Mouse (Mus musculus): ENCODE measurements around the gene Ttc13. TPM values are rescaled to one million over a fixed set of nuclear protein-coding genes. Genes with fewer than 3 reads are reported as not detected.

Ttc13 gene
- polyA plus RNA-seq, 2 experiments, result 12.0 to 18.3 TPM

GRCm38 (mm10) chr8:124700271-124700670, 21.5 kb downstream of the Ttc13 start:
- DNase-seq (ENCODE audit: low read depth in 3 of 3, low spot score in 3 of 3), result no peak
- Histone ChIP-seq H3K4me2 (ENCODE audit: low read depth) (no peak overlapping the region), H3K9ac (replicated peaks) (no peak overlapping the region), H3K9me3 (ENCODE audit: control insufficient read depth, low read length) (no peaks in the 10 kb centered on the region), H3K4me1 (replicated peaks; ENCODE audit: control insufficient read depth in 2 of 2, insufficient read depth in 2 of 2, low read length in 1 of 2) (no peaks in the 10 kb centered on the region), H3K27me3 (ENCODE audit: control insufficient read depth, insufficient read depth, low read length) (no peaks in the 10 kb centered on the region), H3K4me3 (ENCODE audit: insufficient read depth in 1 of 2, low read depth in 2 of 2, low read length in 2 of 2) (no peak overlapping the region), H3K36me3 (replicated peaks; ENCODE audit: control insufficient read depth, insufficient read depth, low read depth) (no peaks in the 10 kb centered on the region; the same call in 1 of the 2 replicates), H3K27ac (no peak overlapping the region)
- WGBS (ENCODE audit: insufficient replicate concordance), result 73% methylated on average over 5 of the region's 5 CpGs
- TF ChIP-seq EP300 (IDR thresholded peaks at IDR 0.05; ENCODE audit: low read depth), result no peak
- no peak for TF ChIP-seq CTCF (IDR thresholded peaks at IDR 0.05; ENCODE audit: low read depth)
- ATAC-seq (ENCODE audit: insufficient read depth), result no peak

GRCm38 (mm10) chr8:124695424-124696100, 26.2 kb downstream of the Ttc13 start:
- TF ChIP-seq EP300 (IDR thresholded peaks at IDR 0.05; ENCODE audit: low read depth) (no peak), CTCF (IDR thresholded peaks at IDR 0.05; ENCODE audit: low read depth) (no peak)
- H3K4me2 ChIP-seq (ENCODE audit: low read depth), result no peak overlapping the region
- H3K9ac ChIP-seq (replicated peaks), result no peak overlapping the region
- no peak overlapping the region for H3K4me3 ChIP-seq (ENCODE audit: insufficient read depth in 1 of 2, low read depth in 2 of 2, low read length in 2 of 2)
- no peaks in the 10 kb centered on the region for H3K9me3 ChIP-seq (ENCODE audit: control insufficient read depth, low read length)
- WGBS (ENCODE audit: insufficient replicate concordance), result 80% methylated on average over 22 of the region's 22 CpGs
- ATAC-seq (ENCODE audit: insufficient read depth), result no peak
- no peaks in the 10 kb centered on the region for H3K27me3 ChIP-seq (ENCODE audit: control insufficient read depth, insufficient read depth, low read length)
- 0 out of 2 replicates have a peak, but pooled peaks cover 2% of the 10 kb centered on the region for H3K36me3 ChIP-seq (replicated peaks; ENCODE audit: control insufficient read depth, insufficient read depth, low read depth)
- no peak overlapping the region for H3K27ac ChIP-seq
- no peak for DNase-seq (ENCODE audit: low read depth in 3 of 3, low spot score in 3 of 3)
- H3K4me1 ChIP-seq (replicated peaks; ENCODE audit: control insufficient read depth in 2 of 2, insufficient read depth in 2 of 2, low read length in 1 of 2), result no peaks in the 10 kb centered on the region

GRCm38 (mm10) chr8:124691706-124692105, 30.1 kb downstream of the Ttc13 start:
- no peak overlapping the region for H3K9ac ChIP-seq (replicated peaks)
- ATAC-seq (ENCODE audit: insufficient read depth), result no peak
- H3K4me1 ChIP-seq (replicated peaks; ENCODE audit: control insufficient read depth in 2 of 2, insufficient read depth in 2 of 2, low read length in 1 of 2), result no peaks in the 10 kb centered on the region
- no peaks in the 10 kb centered on the region for H3K9me3 ChIP-seq (ENCODE audit: control insufficient read depth, low read length)
- H3K27me3 ChIP-seq (ENCODE audit: control insufficient read depth, insufficient read depth, low read length), result no peaks in the 10 kb centered on the region
- H3K4me3 ChIP-seq (ENCODE audit: insufficient read depth in 1 of 2, low read depth in 2 of 2, low read length in 2 of 2), result no peak overlapping the region
- H3K36me3 ChIP-seq (replicated peaks; ENCODE audit: control insufficient read depth, insufficient read depth, low read depth), result 0 out of 2 replicates have a peak, but pooled peaks cover 2% of the 10 kb centered on the region
- H3K4me2 ChIP-seq (ENCODE audit: low read depth), result no peak overlapping the region
- TF ChIP-seq EP300 (IDR thresholded peaks at IDR 0.05; ENCODE audit: low read depth) (no peak), CTCF (IDR thresholded peaks at IDR 0.05; ENCODE audit: low read depth) (no peak)
- WGBS (ENCODE audit: insufficient replicate concordance), result 77% methylated on average over 4 of the region's 4 CpGs
- no peak overlapping the region for H3K27ac ChIP-seq
- no peak for DNase-seq (ENCODE audit: low read depth in 3 of 3, low spot score in 3 of 3)

GRCm38 (mm10) chr8:124688899-124689298, 32.9 kb downstream of the Ttc13 start:
- H3K27me3 ChIP-seq (ENCODE audit: control insufficient read depth, insufficient read depth, low read length), result no peaks in the 10 kb centered on the region
- no peak overlapping the region for H3K4me2 ChIP-seq (ENCODE audit: low read depth)
- ATAC-seq (ENCODE audit: insufficient read depth) (no peak), DNase-seq (ENCODE audit: low read depth in 3 of 3, low spot score in 3 of 3) (no peak)
- H3K9ac ChIP-seq (replicated peaks), result no peak overlapping the region
- 81% methylated on average over 13 of the region's 13 CpGs for WGBS (ENCODE audit: insufficient replicate concordance)
- no peaks in the 10 kb centered on the region for H3K4me1 ChIP-seq (replicated peaks; ENCODE audit: control insufficient read depth in 2 of 2, insufficient read depth in 2 of 2, low read length in 1 of 2)
- no peak overlapping the region for H3K27ac ChIP-seq
- no peaks in the 10 kb centered on the region for H3K36me3 ChIP-seq (replicated peaks; ENCODE audit: control insufficient read depth, insufficient read depth, low read depth)
- no peak for TF ChIP-seq CTCF (IDR thresholded peaks at IDR 0.05; ENCODE audit: low read depth)
- no peak for TF ChIP-seq EP300 (IDR thresholded peaks at IDR 0.05; ENCODE audit: low read depth)
- H3K9me3 ChIP-seq (ENCODE audit: control insufficient read depth, low read length), result no peaks in the 10 kb centered on the region
- no peak overlapping the region for H3K4me3 ChIP-seq (ENCODE audit: insufficient read depth in 1 of 2, low read depth in 2 of 2, low read length in 2 of 2)

- 84% methylated on average over 10 of the region's 10 CpGs for WGBS (ENCODE audit: insufficient replicate concordance)
- no peaks in the 10 kb centered on the region for H3K9me3 ChIP-seq (ENCODE audit: control insufficient read depth, low read length)
- no peaks in the 10 kb centered on the region for H3K27me3 ChIP-seq (ENCODE audit: control insufficient read depth, insufficient read depth, low read length)
- DNase-seq (ENCODE audit: low read depth in 3 of 3, low spot score in 3 of 3) (no peak), ATAC-seq (ENCODE audit: insufficient read depth) (no peak)
- no peaks in the 10 kb centered on the region for H3K4me1 ChIP-seq (replicated peaks; ENCODE audit: control insufficient read depth in 2 of 2, insufficient read depth in 2 of 2, low read length in 1 of 2)
- no peak overlapping the region for H3K4me2 ChIP-seq (ENCODE audit: low read depth)
- H3K27ac ChIP-seq, result no peak overlapping the region
- H3K4me3 ChIP-seq (ENCODE audit: insufficient read depth in 1 of 2, low read depth in 2 of 2, low read length in 2 of 2), result no peak overlapping the region
- H3K36me3 ChIP-seq (replicated peaks; ENCODE audit: control insufficient read depth, insufficient read depth, low read depth), result peaks cover 5% of the 10 kb centered on the region; the same call in 1 of the 2 replicates
- no peak for TF ChIP-seq CTCF (IDR thresholded peaks at IDR 0.05; ENCODE audit: low read depth)
- no peak for TF ChIP-seq EP300 (IDR thresholded peaks at IDR 0.05; ENCODE audit: low read depth)
- H3K9ac ChIP-seq (replicated peaks), result no peak overlapping the region
Observed at GRCm38 (mm10) chr8:124682218-124682617, 39.6 kb downstream of the Ttc13 start.
